Mouse (Mus musculus) cerebellum, postnatal 36 days (tissue): ENCODE measurements around the gene Adra1b.

Experiments used
- DNase-seq, 2 experiments: peaks; one replicate each; pipeline ENCODE4 v3.0.0; 2021 to 2022; ENCODE audit warnings: mixed read lengths in 2 of 2

Adra1b gene

GRCm38 (mm10) chr11:43892546-43892945 lies 8.5 kb downstream of the Adra1b start:
- no peak for DNase-seq

GRCm38 (mm10) chr11:43891457-43891856 lies 9.6 kb downstream of the Adra1b start:
- no peak for DNase-seq

- DNase-seq, result no peak
Measured at GRCm38 (mm10) chr11:43889208-43889915, 11.6 kb downstream of the Adra1b start.

- DNase-seq, result no peak
Measured at GRCm38 (mm10) chr11:43888736-43889135, 12.3 kb downstream of the Adra1b start.

GRCm38 (mm10) chr11:43887597-43887996 lies 13.4 kb downstream of the Adra1b start:
- DNase-seq, result no peak

- DNase-seq, result no peak
Measured at GRCm38 (mm10) chr11:43884521-43884920, 16.5 kb downstream of the Adra1b start.

GRCm38 (mm10) chr11:43883641-43884181 lies 17.3 kb downstream of the Adra1b start:
- no peak for DNase-seq

- no peak for DNase-seq
Measured at GRCm38 (mm10) chr11:43877211-43877610, 23.8 kb downstream of the Adra1b start.

GRCm38 (mm10) chr11:43867721-43868281 lies 33.2 kb downstream of the Adra1b start:
- no peak for DNase-seq

- no peak for DNase-seq
Measured at GRCm38 (mm10) chr11:43865298-43866165, 35.5 kb downstream of the Adra1b start.

GRCm38 (mm10) chr11:43853046-43853445 lies 48.0 kb downstream of the Adra1b start:
- no peak for DNase-seq

- DNase-seq, result no peak
Measured at GRCm38 (mm10) chr11:43848056-43848455, 53.0 kb downstream of the Adra1b start.

- DNase-seq, result no peak
Measured at GRCm38 (mm10) chr11:43841596-43841995, 59.4 kb downstream of the Adra1b start.

GRCm38 (mm10) chr11:43840491-43840890 lies 60.5 kb downstream of the Adra1b start:
- no peak for DNase-seq

- DNase-seq, result peak; percentile 45 to 58
Measured at GRCm38 (mm10) chr11:43835880-43836740, 64.9 kb downstream of the Adra1b start.

- DNase-seq, result no peak
Measured at GRCm38 (mm10) chr11:43835456-43835855, 65.6 kb downstream of the Adra1b start.

- DNase-seq, result no peak
Measured at GRCm38 (mm10) chr11:43834531-43834930, 66.5 kb downstream of the Adra1b start.

GRCm38 (mm10) chr11:43831530-43831929 lies 69.5 kb downstream of the Adra1b start:
- no peak for DNase-seq

- no peak for DNase-seq
Measured at GRCm38 (mm10) chr11:43826769-43827168, 74.2 kb downstream of the Adra1b start.

- no peak for DNase-seq
Measured at GRCm38 (mm10) chr11:43823349-43823748, 77.7 kb downstream of the Adra1b start.

- no peak for DNase-seq
Measured at GRCm38 (mm10) chr11:43820552-43821460, 80.2 kb downstream of the Adra1b start.
